Mouse (Mus musculus) lung, embryonic 16.5 days (tissue): ENCODE measurements around the gene Vps33a. TPM values are rescaled to one million over a fixed set of nuclear protein-coding genes. Genes with fewer than 3 reads are reported as not detected.

Source experiments
- ATAC-seq: fragments of 200-750 bp; cut with Nextera tagmentation; 2 replicates; pipeline ENCODE4 v1.8.0; 2017; ENCODE audit warnings: low read depth, mild to moderate bottlenecking, moderate library complexity
- H3K27ac ChIP-seq: fragments of 300-500 bp; sonication (generic); 2 replicates; pipeline ENCODE4 v1.5.1; 2014; ENCODE audit warnings: mild to moderate bottlenecking, control low read depth, low read length
- H3K27me3 ChIP-seq: fragments of 300-500 bp; sonication (generic); 2 replicates; pipeline ENCODE4 v1.6.1; 2014; ENCODE audit warnings: low read depth, low read length, mixed read lengths; ENCODE audit not compliant: control insufficient read depth, insufficient read depth
- H3K36me3 ChIP-seq: fragments of 300-500 bp; sonication (generic); 2 replicates; pipeline ENCODE4 v1.6.1; 2014; ENCODE audit warnings: low read length; ENCODE audit not compliant: control insufficient read depth, insufficient read depth
- H3K4me1 ChIP-seq: fragments of 300-500 bp; sonication (generic); replicated peaks from 2 replicates; pipeline ENCODE4 v1.6.1; 2014; ENCODE audit warnings: low read length, mixed read lengths; ENCODE audit not compliant: control insufficient read depth, insufficient read depth
- H3K4me2 ChIP-seq: fragments of 300-500 bp; sonication (generic); 2 replicates; pipeline ENCODE4 v1.6.1; 2014; ENCODE audit warnings: low read depth, low read length, control low read depth
- H3K4me3 ChIP-seq: fragments of 300-500 bp; sonication (generic); 2 replicates; pipeline ENCODE4 v1.5.1; 2014; ENCODE audit warnings: mild to moderate bottlenecking, low read length, control low read depth
- H3K9ac ChIP-seq: fragments of 300-500 bp; sonication (generic); 2 replicates; pipeline ENCODE4 v1.6.1; 2014; ENCODE audit warnings: low read length, control low read depth
- H3K9me3 ChIP-seq: fragments of 300-500 bp; sonication (generic); 2 replicates; pipeline ENCODE4 v1.6.1; 2016; ENCODE audit warnings: low read length; ENCODE audit not compliant: control insufficient read depth
- WGBS: fragments of 180-500 bp; shearing (Covaris S2); extraction: QIAGEN DNeasy Blood & Tissue Kit; methylation state at CpG from one replicate; pipeline ENCODE4 v1.1.7; 2014; 5-methylcytosine and 5-hydroxymethylcytosine counted together
- microRNA-seq: library from miRNA; unstranded; fragments of <30 nt; microRNA quantifications from one replicate; pipeline ENCODE4, GENCODE M21; 2016
- polyA plus RNA-seq: library from polyadenylated mRNA; unstranded; fragments of >200 nt; fragmentation: Nextera tagmentation; extraction: Ambion mirVana; gene quantifications from 2 replicates; pipeline ENCODE4 v1.2.1, GENCODE M21; 2015

Vps33a gene
- polyA plus RNA-seq, 1 experiment from 2014 or later: 26.9 TPM

DNA sequence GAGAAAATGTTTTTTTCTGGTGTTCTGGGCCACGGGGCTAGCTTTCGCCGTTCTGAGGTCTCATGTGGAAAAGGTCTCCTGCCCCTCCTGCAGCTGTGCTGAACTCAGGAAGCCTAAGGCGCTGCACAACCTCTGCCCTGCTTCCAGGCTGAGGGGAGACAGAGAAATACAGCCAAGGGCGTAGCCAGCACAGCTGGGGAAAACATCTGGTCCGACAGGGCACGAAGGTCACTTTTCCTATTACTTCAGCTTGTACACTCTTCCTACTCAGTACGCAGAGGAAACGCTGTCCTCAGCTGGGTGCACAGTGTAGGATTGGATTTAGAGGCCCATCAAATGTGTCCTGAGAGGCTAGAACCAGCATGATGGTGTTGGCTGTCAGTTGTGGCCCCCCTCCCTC lies 82.9 kb downstream of the Vps33a start:
- Histone ChIP-seq H3K27ac (no peak overlapping the region), H3K4me2 (no peak overlapping the region), H3K27me3 (no peaks in the 10 kb centered on the region), H3K4me1 (no peaks in the 10 kb centered on the region; the same call in 1 of the 2 replicates), H3K4me3 (no peak overlapping the region), H3K9ac (no peak overlapping the region), H3K36me3 (no peaks in the 10 kb centered on the region), H3K9me3 (no peaks in the 10 kb centered on the region)
- 50% methylated on average over 9 of the region's 9 CpGs for WGBS
- no peak for ATAC-seq

- H3K4me2 ChIP-seq: peak within 1 kb of the TSS; percentile 42
- no peaks in the 10 kb centered on the region; the same call in 1 of the 2 replicates for H3K4me1 ChIP-seq
- no peaks in the 10 kb centered on the region for H3K27me3 ChIP-seq
- H3K9me3 ChIP-seq: no peaks in the 10 kb centered on the region
- no peak within 1 kb of the TSS for H3K9ac ChIP-seq
- no peak for ATAC-seq
- H3K27ac ChIP-seq: no peak within 1 kb of the TSS
- H3K36me3 ChIP-seq: no peaks in the 10 kb centered on the region
- 7% methylated on average over 25 of the region's 25 CpGs for WGBS
- H3K4me3 ChIP-seq: 0 out of 2 replicates have a peak within 1 kb of the TSS, but pooled peaks have one; percentile 14
These were observed 83.6 kb downstream of the Vps33a start, which contains the start of the genes Lrrc43 and Il31 for GRCm38 (mm10) chr5:123489112-123489785. Gene Lrrc43, plus strand, starts transcription at chr5:123489305. Gene Il31, minus strand, starts transcription at chr5:123489489.

DNA sequence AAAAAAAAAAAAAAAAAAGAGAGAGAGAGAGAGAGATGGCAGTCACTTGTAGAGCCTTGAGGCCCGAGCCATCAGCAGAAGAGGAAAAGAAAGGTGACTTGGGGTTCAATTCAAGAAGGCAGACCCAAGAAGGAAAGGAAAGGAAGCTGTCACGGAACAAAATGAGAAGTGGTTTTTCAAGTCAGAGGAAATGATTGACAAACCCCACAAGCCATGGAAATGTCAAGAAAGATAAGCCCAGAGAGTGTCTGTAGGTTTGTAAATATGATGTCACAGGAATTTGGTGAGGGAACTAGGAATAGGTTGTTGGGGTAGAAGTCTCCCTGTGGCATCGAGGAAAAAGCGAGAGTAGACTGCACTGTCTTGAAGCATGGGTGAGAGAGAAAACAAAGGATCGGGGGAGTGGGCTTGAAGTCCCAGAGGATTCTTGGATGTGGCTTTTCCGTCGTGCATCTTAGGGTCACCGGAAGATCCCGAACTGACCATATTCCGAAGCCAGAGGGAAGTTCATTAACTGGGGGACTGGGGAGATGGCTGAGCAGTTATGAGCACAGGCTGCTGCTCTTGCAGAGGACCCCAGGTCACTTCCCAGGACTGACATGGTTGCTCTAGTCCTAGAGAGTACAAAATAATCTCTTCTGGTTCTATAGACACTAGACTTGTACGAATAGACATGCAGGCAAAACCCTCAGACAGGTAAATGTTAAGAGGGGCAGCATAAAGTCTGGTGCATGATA lies 85.0 kb downstream of the Vps33a start:
- H3K4me3 ChIP-seq: no peak overlapping the region
- no peaks in the 10 kb centered on the region for H3K9me3 ChIP-seq
- ATAC-seq: no peak
- H3K27ac ChIP-seq: no peak overlapping the region
- H3K36me3 ChIP-seq: no peaks in the 10 kb centered on the region
- no peak overlapping the region for H3K9ac ChIP-seq
- H3K4me1 ChIP-seq: no peaks in the 10 kb centered on the region; the same call in 1 of the 2 replicates
- H3K27me3 ChIP-seq: no peaks in the 10 kb centered on the region
- 73% methylated on average over 11 of the region's 11 CpGs for WGBS
- no peak overlapping the region for H3K4me2 ChIP-seq

Small RNAs within 50 kb of the gene (microRNA-seq; reads per million reads assigned to microRNA genes)
- gene Mir7647: 0.79 reads per million

Other genes starting within 250 kb of the Vps33a start
- gene Bcl7a, start 229.2 kb downstream of the Vps33a start, polyA plus RNA-seq: 21.8 and 23.9 TPM in 2 replicates
- 15.0 and 17.8 TPM in 2 replicates for gene Mlxip, start 178.2 kb downstream of the Vps33a start, polyA plus RNA-seq
- 1.5 and 1.7 TPM in 2 replicates for gene Lrrc43, start 83.7 kb downstream of the Vps33a start, polyA plus RNA-seq
- not detected in 2 replicates for gene Il31, start 83.5 kb downstream of the Vps33a start, polyA plus RNA-seq
- 0.84 and 0.99 TPM in 2 replicates for gene B3gnt4, start 62.6 kb downstream of the Vps33a start, polyA plus RNA-seq
- 104 and 113 TPM in 2 replicates for gene Diablo, start 48.9 kb downstream of the Vps33a start, polyA plus RNA-seq
- gene Gm49027, start 47.5 kb downstream of the Vps33a start, polyA plus RNA-seq: 0.59 and 0.91 TPM in 2 replicates
- 35.7 and 37.9 TPM in 2 replicates for gene Clip1, start 111.6 kb upstream of the Vps33a start, polyA plus RNA-seq
- 75.9 and 76.4 TPM in 2 replicates for gene Zcchc8, start 148.1 kb upstream of the Vps33a start, polyA plus RNA-seq
- 110 and 116 TPM in 2 replicates for gene Rsrc2, start 176.4 kb upstream of the Vps33a start, polyA plus RNA-seq
- 28.6 and 32.4 TPM in 2 replicates for gene Kntc1, start 176.7 kb upstream of the Vps33a start, polyA plus RNA-seq